Mouse (Mus musculus): Measurements from ENCODE around the gene Lrrc42.

DNA sequence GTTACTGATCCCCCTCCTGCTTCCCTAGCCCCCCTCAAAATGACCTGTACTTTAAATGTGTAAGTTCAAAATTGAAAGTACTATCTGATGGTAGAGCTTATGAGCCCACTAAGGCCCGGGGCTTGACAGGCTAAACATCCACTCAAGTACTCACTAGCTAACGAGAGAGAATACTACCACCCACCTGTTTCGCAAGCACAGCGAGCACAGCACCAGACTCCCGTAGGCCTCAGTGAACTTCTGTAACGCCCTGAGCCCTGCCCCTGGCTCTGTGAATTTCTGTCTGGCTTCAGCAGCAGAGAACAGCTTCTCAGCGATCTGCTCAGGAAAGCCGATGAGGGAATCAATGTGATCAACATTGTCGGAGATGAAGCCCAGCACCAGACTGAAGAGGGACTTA lies 6.2 kb downstream of the Lrrc42 start:
- TF ChIP-seq CTCF (IDR thresholded peaks at IDR 0.05; ENCODE audit: extremely low read depth, insufficient read length, insufficient replicate concordance, low read depth, low read length) (no peak), POLR2A (IDR thresholded peaks at IDR 0.05; ENCODE audit: low read depth, low read length) (no peak)
